Mouse (Mus musculus): ENCODE data around the gene Smurf2.
A peak's percentile ranks its signal among the peaks of the same experiment; 100 is the strongest.

The Smurf2 gene

GRCm38 (mm10) chr11:106777395-106777794, 143.1 kb downstream of the Smurf2 start:
- DNase-seq (ENCODE audit: low spot score in 2 of 2), result no peak

DNA sequence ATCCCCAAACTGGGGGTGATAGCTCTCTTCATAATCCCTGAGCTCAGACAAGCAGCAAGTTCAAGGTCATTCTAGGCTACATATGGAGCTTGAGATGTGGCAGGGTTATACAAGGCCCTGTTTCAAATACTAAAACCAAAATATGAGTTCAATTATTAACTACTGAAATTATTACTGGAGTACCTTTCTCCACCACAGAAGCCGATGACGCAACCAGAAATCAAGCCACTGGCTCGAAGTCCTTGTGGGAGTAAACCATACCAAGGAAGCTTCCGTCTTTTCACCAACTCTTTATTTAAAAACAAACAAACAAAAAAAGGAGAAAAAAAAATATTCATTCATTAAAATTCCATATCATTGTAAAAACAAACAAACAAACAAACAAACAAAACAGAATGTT, 143.6 kb downstream of the Smurf2 start:
- no peak for DNase-seq (ENCODE audit: low spot score in 2 of 2)

GRCm38 (mm10) chr11:106773061-106773460, 147.5 kb downstream of the Smurf2 start:
- peak in 1 of 2 experiments; percentile 41 for DNase-seq (ENCODE audit: low spot score in 2 of 2)

GRCm38 (mm10) chr11:106770195-106770974, 150.1 kb downstream of the Smurf2 start:
- no peak for DNase-seq (ENCODE audit: low spot score in 2 of 2)
